Mouse (Mus musculus): ENCODE results near the gene Pomgnt1.
A peak's percentile ranks its signal among the peaks of the same experiment; 100 is the strongest.

The Pomgnt1 gene

DNA sequence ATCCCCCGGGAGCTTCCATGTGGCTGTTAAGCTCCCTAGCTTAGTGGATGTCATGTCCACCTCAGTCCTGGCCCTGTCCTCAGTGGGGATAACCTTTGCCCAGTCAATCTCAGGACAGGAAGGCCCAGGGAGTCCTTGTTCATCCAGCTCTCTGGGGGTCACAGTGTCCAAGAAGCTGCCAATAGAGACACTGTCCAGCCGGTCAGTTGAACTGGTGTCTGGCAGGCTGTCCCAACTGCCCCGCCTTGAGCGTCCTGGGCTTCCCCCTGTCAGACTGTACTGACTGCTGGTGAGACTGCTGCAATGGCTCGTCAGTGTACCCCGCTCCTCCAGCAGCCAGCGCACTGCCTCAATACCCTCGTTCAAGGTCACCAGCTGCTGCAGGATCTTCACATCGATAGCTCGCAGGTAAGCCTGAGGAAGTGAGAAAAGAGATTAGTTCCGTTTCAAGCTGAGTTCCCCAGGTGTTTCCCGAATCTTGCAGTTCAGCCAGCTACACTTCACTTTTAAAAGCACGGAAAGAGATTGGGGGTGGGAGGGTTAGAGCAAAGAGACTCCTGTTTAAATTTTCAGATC lies 13.9 kb downstream of the Pomgnt1 start:
- DNase-seq (ENCODE audit: low spot score), result no peak

DNA sequence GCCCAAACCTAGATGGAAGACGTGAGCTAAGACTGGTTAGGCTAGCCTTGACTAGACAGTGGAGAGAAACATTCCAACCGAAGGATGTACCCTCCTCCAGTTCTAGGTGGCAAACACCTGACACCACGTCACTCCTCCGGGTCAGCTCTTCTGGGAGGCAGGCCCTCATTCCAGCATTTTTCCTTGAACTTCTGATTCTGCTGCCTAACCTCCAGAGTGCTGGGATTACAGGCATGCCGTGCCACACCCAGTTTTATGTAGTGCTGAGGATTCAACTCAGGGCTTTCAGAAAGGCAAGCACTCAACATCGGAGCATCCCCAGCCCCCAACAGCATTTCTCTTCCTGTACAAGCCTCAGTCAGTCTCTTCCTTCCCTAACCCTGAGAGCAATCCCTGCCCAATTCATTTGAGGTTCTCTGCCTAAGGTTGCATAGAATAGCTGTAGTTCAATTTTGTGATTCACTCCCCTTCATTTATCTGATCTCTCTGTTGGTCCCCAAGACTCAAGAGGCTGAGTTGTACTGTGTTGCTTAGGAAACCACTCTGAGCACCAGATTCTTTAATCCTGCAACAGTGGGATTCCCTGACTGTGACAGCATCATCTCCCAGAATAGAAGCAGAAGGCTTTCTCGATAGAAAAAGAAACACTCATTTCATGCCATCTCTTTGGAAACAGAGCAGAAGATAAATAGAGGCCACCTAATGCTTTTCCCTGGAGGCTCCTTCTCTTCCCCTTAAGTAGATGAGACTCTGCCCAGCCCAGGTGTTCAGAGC lies 17.3 kb downstream of the Pomgnt1 start:
- no peak for DNase-seq (ENCODE audit: low spot score)

DNA sequence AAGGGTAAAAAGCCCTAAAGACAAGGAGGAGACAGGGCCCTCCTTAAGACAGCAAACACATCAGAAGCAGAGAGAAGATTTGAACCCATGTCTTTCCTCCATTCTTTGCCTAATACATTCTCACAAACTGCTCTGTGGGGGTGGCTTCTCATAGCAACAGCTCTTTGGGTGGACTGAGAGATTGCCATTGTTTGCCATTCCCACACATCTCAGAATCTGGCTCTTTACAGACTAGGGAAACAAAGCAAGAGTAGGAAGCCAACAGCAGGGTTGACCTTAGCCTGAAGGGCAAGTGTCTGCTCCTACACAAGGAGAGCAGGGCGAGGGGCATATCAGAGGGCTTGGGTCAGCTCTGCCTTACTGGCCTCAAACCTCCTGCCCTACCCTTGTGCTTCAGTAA lies 18.1 kb downstream of the Pomgnt1 start:
- DNase-seq (ENCODE audit: low spot score), result no peak

DNA sequence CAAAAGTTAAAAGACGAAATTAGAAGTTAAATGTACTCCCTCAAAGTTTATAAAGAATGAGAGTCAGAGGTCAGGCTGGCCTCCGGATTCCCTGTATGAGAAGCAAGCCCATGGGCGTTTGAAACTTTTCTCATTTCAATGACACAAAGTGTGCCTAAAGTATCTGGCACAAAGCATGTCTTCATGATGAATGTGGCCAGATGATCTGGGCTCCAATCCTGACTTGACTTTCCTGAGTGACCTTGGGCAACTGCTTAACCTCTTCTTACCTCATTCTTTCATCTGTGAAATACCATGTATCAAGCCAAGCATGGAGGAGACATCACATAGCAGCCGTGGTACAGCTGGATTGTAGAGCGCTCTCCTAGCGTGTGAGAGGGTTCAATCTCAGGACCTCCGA lies 18.6 kb downstream of the Pomgnt1 start:
- no peak for DNase-seq (ENCODE audit: low spot score)

DNA sequence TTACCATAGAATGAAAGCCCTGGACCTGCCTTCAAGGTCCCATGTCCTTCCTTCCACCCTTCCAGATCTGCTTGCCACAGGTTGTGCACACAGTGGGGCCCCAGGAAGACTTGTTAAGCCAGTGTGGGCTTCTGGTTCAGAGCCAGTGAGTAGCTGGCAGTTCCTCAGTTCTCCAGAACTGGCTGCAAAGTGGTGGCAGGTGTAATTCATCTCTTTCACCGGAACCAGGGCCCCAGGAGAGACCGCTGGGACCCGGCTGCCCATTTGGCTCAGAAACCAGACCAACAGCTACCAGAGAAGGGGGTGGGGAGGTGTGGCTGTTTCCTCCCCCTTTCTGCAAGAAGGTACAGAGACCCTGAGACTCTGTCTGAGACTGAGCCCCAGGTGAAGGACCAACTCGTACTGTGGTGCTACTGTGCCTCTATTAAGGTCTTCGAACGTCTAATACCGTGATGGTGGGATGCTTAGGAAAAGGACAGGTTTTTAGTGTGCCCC lies 19.7 kb downstream of the Pomgnt1 start:
- no peak for DNase-seq (ENCODE audit: low spot score)

DNA sequence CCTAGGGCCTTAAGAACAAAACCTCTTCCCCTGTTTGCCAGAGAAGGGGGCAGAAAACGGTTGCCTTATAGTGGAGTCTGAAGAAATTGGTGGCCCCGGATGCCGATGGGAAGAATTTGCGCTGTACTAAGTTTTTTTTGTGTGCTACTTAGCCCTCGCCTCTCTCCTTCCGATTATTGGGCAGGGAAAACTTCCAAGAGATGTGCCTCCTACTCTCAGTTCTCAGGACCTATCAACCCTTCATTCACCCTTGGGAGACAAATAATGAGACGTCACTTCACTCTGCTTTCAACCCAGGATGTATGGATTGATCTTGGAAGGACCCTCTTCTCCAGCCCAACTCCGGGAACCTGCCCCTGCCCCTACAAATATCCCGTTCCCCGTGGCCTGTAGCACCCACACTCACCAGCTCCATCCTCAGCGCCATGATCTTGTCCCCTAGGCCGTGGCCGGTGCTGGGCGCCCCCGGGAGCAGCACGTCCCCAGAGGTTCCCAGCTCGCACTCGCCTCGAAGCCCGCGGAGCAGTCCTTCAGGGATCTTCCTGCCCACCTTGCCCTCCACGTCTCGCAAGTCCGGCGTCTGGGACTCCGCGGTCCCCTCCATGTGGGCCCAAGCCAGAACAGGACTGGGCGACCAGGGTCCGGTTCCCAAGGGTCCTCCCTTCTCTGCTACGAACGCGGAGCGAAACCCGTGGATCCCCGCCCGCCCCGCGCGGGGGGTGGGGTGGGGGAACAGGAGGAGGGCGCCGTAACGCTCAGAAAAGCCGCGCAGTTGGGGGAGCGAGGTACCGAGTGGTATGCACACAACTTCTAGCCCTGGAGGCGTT lies 20.5 kb downstream of the Pomgnt1 start:
- DNase-seq (ENCODE audit: low spot score), result peak; percentile 63

DNA sequence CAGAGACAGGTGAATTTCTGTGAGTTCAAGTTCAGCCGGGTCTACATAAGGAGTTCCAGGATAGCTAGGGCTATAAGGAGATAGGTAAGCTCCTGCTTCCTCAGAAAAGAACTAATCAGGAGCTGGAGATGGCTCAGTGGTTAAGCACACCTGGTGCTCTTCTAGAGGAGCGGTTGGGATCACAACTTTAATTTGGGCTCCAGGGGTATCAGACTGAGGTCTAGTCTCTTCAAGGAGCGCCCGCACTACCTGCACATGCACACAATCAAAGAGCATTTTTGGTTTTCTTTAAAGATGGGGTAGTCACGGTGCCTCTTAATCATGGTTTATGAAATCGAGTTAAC lies 26.1 kb downstream of the Pomgnt1 start:
- no peak for DNase-seq (ENCODE audit: low spot score)

DNA sequence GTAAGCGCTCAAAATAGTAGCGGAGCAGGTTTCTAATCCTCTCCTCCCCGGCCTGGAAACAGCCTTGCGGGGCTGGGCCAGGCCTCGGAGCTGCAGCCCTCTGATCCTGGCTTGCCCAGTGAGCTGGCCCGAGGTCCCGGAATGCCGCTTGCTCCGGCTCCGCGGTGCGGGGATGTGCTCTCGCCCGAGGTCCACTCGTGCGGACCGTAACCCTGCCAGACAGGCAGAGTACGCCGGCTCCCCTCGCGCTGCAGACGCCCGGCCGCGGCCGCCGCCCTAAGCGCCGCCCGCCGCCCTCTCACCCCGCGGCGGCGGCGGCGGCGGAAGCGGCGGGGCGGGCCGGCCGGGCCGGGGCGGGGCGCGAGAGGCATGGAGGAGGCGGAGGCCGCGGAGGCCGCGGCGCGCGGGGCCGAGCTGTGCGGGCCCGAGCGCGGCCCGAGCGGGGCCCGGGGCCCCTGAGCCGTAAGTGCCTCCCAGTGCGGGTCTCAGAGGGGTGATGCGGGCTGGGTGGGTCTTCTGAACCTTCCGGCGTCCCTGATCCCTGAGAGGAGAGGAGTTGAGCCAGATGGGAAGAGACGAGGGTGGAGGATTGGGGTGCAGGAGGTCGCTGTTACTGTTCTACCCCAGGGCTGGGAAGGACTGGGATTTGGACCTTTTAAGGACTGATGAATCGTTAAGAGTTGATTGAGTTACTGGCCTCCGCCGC lies 26.7 kb downstream of the Pomgnt1 start:
- DNase-seq (ENCODE audit: low spot score), result peak; percentile 48

DNA sequence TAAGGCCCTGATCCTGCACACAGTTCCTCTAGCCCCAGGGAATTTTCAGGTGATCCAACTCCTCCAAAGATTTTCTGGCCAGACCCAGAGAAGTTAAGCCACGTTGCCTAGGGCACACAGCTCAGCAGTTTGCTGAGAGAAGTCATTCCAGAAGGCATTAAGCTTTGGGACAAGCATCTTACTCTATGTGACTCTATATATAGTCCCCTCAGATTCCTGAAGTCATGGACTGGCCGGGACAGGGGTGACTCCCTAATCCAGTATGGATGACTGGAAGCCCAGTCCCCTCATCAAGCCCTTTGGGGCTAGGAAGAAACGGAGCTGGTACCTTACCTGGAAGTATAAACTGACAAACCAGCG lies 27.2 kb downstream of the Pomgnt1 start:
- no peak for DNase-seq (ENCODE audit: low spot score)

DNA sequence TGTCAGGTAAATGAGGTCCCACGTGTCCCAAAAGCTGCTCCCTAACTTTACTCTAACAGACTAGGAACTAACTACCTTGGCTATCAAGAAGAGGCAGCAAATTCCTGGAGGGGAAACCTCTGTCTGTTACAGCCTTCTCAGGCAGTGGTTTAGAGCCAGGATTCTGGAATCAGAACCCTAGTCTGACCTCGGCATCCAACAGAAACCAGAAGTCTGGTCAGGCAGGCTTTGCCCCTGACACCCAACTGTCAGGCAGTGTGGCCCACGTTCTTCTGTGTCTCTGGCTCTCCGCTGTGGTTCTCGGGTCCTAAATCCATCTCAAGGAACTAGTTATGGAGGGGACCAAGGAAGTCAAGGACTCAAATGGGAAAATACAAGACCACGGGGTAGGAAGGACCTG lies 27.6 kb downstream of the Pomgnt1 start, which contains the start of gene Lurap1:
Gene Lurap1, minus strand, starts transcription at position 101 of the 400 bp plus-strand sequence.
- DNase-seq (ENCODE audit: low spot score), result no peak

DNA sequence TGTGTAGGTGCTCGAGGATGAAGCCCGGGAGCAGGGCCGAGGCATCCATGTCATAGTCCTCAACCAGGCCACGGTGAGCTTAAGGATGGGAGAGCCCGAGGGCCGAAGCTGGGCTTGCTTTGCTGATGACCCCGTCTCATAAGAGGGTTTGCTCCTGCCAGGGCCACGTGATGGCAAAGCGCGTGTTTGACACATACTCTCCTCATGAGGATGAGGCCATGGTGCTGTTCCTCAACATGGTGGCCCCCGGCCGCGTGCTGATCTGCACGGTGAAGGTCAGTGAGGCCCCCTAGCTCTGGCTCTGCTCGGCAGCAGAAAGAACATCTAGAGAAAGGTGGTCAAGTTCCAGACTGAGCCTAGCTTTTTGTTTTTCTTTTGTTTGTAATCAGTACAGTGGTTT lies 29.1 kb downstream of the Pomgnt1 start:
- DNase-seq (ENCODE audit: low spot score), result no peak

DNA sequence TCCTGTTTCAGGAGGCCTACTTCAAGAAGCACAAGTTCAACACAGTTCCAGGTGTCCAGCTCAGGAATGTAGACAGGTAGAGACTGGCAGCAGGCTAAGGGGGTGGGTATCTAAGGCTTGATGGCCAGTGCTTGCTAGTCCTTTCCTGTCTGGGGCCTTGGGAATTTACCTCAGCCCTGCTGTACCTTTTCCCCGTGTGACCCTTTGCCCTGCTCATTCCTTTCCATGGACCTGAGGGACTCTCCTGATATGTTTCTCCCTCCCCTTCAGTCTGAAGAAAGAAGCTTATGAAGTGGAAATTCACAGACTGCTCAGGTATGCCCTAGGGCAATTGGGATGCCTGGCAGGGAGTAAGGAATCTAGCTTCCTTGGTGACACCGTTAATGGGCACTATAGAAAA lies 34.2 kb downstream of the Pomgnt1 start:
- DNase-seq (ENCODE audit: low spot score), result no peak

DNA sequence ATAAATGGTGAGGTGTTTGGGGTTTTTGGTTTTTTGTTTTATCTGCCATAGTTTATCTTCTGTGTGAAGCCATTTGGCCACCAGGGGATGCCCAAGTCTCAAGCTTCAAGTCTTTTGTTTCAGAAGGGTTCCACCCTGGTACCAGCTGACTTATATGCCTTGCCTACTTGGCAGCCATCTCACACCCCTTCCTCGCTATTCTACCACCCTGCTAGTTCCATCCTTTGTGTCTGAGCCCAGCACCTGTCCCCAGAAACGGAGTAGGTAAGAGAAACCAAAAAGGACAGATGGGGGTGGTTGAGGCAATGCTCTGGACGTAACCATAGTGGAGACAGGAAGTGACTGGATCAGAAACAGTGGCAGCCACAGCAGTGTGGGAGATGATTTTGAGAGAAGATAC lies 36.3 kb downstream of the Pomgnt1 start:
- DNase-seq (ENCODE audit: low spot score), result peak; percentile 55

DNA sequence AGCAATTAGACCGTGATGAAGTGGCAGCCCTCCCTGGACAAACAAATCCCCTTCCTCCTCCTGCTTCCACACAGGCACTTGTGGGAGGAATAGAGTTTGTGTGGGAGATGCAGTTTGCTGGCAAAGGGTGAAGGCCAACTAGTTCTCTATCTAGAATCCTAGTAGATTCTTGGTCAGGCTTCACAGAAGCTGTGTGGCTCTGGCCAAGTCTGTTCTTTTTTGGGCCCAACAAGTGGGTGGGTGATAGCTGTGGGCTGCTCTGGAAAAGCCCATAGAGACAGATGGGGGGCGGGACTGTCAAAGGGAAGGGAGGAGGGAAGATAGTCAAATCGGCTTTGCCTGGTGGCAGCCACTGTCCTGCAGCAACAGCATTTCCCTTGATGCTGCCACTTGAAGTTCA lies 37.1 kb downstream of the Pomgnt1 start:
- peak; percentile 77 for DNase-seq (ENCODE audit: low spot score)

DNA sequence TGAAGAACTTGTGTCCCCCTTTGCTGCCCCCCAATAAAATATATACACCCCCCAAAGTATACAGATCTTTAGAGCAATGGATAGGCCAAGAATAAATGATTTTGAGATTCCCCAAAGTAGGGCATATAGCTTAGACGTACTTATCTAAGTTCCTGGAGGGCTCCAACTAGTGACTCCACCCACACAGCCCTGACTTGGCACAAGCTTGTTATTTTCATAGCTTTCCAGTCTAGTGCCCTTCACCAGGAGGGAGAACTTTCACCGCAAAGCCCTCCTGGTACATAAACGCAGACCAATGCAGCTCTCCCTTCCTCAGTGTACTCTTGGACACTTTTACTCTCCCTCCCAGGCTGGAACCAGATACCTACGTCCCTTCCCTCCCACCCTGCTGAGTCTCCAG lies 38.5 kb downstream of the Pomgnt1 start:
- DNase-seq (ENCODE audit: low spot score), result no peak

DNA sequence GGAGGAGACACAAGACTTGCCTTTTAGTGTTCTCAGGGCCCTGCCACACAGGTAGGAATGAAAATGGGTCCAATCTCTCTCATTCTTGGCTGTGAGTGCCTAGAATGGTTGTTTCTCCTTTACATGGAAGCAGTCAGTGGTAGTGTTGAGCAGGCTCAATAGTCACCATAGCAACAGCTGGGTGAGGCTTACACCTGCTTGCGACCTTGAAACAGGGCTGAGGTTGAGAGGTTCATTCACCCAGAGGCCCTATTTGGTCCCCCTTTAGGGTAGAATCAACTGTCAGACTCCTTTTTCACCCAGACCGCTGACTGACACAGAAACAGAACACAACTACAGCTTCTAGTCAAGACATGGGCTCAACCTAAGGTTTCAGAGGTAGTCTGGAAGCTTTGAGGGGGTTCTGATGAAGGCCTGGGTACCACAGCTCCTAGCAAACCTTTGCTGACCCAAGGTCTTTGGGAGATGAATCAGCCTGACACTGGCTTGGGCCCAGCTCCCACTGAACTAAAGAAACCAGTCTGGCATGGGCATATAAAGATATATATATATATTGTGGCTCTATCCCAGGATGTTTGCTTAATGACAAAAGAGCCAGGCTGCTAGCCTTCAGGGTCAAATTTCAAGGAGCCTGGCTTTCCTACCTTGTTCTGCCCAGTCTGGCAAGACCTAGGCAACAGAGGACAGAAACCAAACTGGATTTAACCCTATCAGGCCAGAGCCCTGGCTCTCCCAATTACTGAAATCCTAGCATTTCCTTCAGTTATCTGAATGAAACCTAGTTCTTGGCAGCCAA lies 41.3 kb downstream of the Pomgnt1 start:
- no peak for DNase-seq (ENCODE audit: low spot score)

DNA sequence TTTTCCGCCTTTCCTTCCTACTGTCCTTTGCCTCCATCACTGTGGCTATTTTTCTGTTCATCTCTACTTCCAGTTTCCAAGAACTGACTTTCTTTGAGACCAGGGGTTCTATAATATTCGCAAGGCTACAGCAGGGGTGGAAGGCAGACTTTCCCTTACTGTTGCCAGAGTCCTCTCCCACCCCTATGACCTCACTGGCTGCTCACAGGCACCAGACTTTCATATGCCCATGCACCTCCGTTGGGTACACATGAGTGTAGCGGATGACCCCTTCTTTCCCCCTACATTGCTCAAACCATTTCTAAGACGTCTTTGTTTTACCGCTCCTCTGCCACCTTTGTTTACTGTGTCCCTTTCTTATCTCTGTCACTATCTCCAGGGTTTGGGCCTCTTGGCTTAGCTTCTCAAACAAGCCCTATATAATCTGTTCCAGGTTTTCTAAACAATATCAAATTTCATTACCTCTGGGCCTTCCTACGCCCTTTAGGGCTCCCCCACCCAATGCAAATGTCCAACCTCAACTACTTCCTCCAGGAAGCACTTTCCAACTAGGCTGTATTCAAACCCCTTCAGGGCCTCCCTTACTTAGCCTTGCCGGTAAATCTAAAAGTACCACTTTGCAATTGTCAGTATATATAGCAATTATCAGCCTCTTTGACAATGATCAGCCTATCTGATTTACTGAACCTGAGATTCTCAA lies 42.2 kb downstream of the Pomgnt1 start:
- DNase-seq (ENCODE audit: low spot score), result no peak

DNA sequence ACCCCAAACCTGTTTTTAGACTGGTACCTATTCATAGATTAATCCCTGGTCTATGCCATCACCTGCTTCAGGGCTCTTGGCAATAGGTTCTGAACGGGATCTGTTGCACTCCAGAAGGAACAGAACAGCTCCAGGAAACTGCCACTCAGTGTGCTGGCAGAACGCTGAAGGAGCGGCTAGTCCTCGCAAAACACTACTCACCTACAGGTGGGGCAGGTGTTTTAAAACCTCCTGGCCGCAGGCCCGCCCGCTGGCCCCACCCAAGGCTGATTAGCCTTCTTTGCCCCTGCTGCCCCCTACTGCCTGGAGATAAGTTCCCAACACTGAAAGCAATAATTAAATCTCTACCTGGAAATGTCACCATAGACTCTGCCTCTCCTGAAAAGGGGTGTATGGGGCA lies 43.8 kb downstream of the Pomgnt1 start, which contains the start of gene Tspan1:
Gene Tspan1, minus strand, starts transcription at position 198 of the 400 bp plus-strand sequence.
- no peak for DNase-seq (ENCODE audit: low spot score)

DNA sequence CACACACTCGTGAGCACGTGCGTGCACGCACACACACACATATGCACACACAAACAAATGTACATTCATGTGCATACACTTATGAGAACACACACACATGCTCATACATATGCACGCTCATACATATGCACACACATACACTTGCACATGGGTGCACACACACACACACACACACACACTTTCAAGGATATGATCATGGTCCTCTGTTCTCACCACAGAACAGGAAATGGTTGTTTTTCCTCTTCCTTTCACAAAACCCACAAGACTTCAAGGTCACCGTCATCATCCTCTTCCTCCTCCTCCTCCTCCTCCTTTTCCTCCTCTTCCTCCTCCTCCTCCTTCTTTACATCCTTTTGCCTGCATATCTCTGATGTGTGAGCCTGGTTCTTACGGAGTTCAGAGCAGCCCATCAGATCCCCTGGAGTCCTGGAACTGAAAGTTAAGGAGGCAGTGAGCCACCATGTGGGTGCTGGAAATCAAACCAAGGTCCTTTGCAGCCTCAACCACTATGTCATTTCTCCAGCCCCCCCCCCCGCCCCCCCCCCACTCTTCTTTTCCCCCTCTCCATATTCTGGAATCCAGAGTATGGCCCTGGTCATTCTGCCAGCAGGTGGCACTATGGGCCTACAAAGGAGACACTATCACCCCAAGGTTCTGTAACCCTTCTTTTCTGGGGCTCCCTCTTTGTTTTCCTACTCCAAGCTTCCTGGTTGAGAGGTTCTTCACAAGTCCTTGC lies 45.1 kb downstream of the Pomgnt1 start:
- DNase-seq (ENCODE audit: low spot score), result peak; percentile 85

DNA sequence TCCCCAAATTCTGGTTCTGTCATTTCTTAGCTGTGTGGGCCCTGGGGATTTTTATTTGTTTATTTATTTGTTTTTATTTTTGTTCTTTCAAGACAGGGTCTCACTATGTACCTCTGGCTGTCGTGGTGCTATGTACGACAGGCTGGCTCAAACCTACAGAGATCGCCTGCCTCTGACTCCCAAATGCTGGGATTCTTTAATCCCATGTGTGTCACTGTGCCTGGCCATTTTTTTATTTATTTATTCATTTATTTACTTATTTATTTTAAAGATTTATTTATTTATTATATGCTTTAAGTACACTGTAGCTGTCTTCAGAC lies 45.7 kb downstream of the Pomgnt1 start:
- DNase-seq (ENCODE audit: low spot score), result no peak

All from layer of hippocampus, adult 11-12 months (tissue).